Mouse (Mus musculus) MEL (cell line): ENCODE results near the gene Lcmt1.

Source experiments
- GATA1 ChIP-seq: IDR thresholded peaks from 2 replicates; pipeline ENCODE4 v1.6.1; 2011; ENCODE audit warnings: low read depth, low read length, improper control_type of control experiment
- POLR2A ChIP-seq, 2 experiments: IDR thresholded peaks; 2 replicates each; pipeline ENCODE4 v1.6.1; 2011 to 2012; ENCODE audit warnings: low read length in 2 of 2, mild to moderate bottlenecking in 2 of 2, control low read depth in 1 of 2, improper control_type of control experiment in 1 of 2, low read depth in 1 of 2, moderate library complexity in 1 of 2; ENCODE audit not compliant: control insufficient read depth in 1 of 2, insufficient read depth in 1 of 2, poor library complexity in 1 of 2

DNA sequence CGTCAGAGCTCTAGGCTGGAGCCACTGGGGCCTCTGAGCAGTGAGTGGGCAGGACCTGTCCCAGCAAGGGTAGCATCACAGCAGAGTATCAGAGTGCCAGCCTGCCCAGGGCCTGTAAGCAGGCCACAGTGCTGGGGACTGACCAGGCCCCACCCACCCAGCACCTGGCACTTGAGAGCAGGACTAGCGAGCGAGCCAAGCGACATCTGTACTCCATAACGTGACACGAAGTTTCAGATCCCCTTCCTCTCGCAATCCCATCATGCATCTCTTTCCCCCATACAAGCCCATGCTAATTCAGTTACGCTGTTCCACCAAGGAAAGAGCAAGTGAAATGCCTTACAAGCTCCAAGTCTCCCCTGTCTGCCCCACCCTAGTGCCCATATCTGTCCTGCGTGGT, 39.1 kb upstream of the Lcmt1 start:
- TF ChIP-seq GATA1: no peak
- no peak for TF ChIP-seq POLR2A (IDR thresholded peaks at IDR 0.05; ENCODE audit: control insufficient read depth in 1 of 2, insufficient read depth in 1 of 2, low read depth in 1 of 2, low read length in 2 of 2, poor library complexity in 1 of 2)
